Mouse (Mus musculus): ENCODE measurements around the gene Gm20388. TPM values are rescaled to one million over a fixed set of nuclear protein-coding genes. Genes with fewer than 3 reads are reported as not detected.

Gm20388 gene
- polyA plus RNA-seq, 1 experiment from 2014 or later: 5.5 TPM

GRCm38 (mm10) chr8:120517666-120518410, 607.2 kb downstream of the Gm20388 start:
- Histone ChIP-seq H3K27me3 (no peaks in the 10 kb centered on the region), H3K4me2 (no peak overlapping the region), H3K36me3 (no peaks in the 10 kb centered on the region), H3K4me3 (no peak overlapping the region), H3K4me1 (peaks cover 86% of the 10 kb centered on the region), H3K9me3 (no peaks in the 10 kb centered on the region), H3K9ac (no peak overlapping the region), H3K27ac (0 out of 2 replicates have a peak overlapping the region, but pooled peaks have one; percentile 5)
- 53% methylated on average over 11 of the region's 11 CpGs for WGBS
- ATAC-seq (ENCODE audit: borderline replicate concordance, extremely low read depth, low FRiP score, low TSS enrichment): no peak

GRCm38 (mm10) chr8:120518736-120519534, 608.3 kb downstream of the Gm20388 start:
- no peak; the same call in 1 of the 2 replicates for ATAC-seq (ENCODE audit: borderline replicate concordance, extremely low read depth, low FRiP score, low TSS enrichment)
- Histone ChIP-seq H3K27me3 (no peaks in the 10 kb centered on the region), H3K4me3 (no peak overlapping the region), H3K9me3 (no peaks in the 10 kb centered on the region), H3K36me3 (no peaks in the 10 kb centered on the region), H3K27ac (no peak overlapping the region), H3K4me1 (peaks cover 83% of the 10 kb centered on the region), H3K4me2 (no peak overlapping the region), H3K9ac (no peak overlapping the region)
- WGBS: 66% methylated on average over 14 of the region's 14 CpGs

- ATAC-seq (ENCODE audit: borderline replicate concordance, extremely low read depth, low FRiP score, low TSS enrichment): no peak
- H3K36me3 ChIP-seq: no peaks in the 10 kb centered on the region
- no peak overlapping the region for H3K9ac ChIP-seq
- peak overlapping the region; percentile 35; the same call in 1 of the 2 replicates for H3K27ac ChIP-seq
- 57% methylated on average over 15 of the region's 15 CpGs for WGBS
- H3K4me1 ChIP-seq: peaks cover 80% of the 10 kb centered on the region
- H3K4me2 ChIP-seq: no peak overlapping the region
- no peaks in the 10 kb centered on the region for H3K27me3 ChIP-seq
- H3K9me3 ChIP-seq: no peaks in the 10 kb centered on the region
- no peak overlapping the region for H3K4me3 ChIP-seq
Measured at GRCm38 (mm10) chr8:120520287-120520686, 609.6 kb downstream of the Gm20388 start.

- Histone ChIP-seq H3K9ac (no peak overlapping the region), H3K4me1 (peaks cover 80% of the 10 kb centered on the region), H3K4me2 (no peak overlapping the region), H3K27me3 (no peaks in the 10 kb centered on the region), H3K27ac (peak overlapping the region; percentile 35; the same call in 1 of the 2 replicates), H3K4me3 (no peak overlapping the region), H3K9me3 (no peaks in the 10 kb centered on the region), H3K36me3 (no peaks in the 10 kb centered on the region)
- ATAC-seq (ENCODE audit: borderline replicate concordance, extremely low read depth, low FRiP score, low TSS enrichment): peak; percentile 41; the same call in 1 of the 2 replicates
- WGBS: 21% methylated on average over 20 of the region's 20 CpGs
Measured at GRCm38 (mm10) chr8:120520707-120521590, 610.3 kb downstream of the Gm20388 start.

- ATAC-seq (ENCODE audit: borderline replicate concordance, extremely low read depth, low FRiP score, low TSS enrichment): no peak
- 74% methylated on average over 7 of the region's 7 CpGs for WGBS
- Histone ChIP-seq H3K27me3 (no peaks in the 10 kb centered on the region), H3K4me2 (no peak overlapping the region), H3K9ac (no peak overlapping the region), H3K36me3 (no peaks in the 10 kb centered on the region), H3K9me3 (no peaks in the 10 kb centered on the region), H3K27ac (no peak overlapping the region), H3K4me3 (no peak overlapping the region), H3K4me1 (peaks cover 80% of the 10 kb centered on the region)
Measured at GRCm38 (mm10) chr8:120521591-120521965, 610.9 kb downstream of the Gm20388 start.

GRCm38 (mm10) chr8:120523641-120524040, 613.0 kb downstream of the Gm20388 start:
- Histone ChIP-seq H3K4me3 (no peak overlapping the region), H3K27me3 (no peaks in the 10 kb centered on the region), H3K27ac (no peak overlapping the region), H3K9me3 (no peaks in the 10 kb centered on the region), H3K36me3 (no peaks in the 10 kb centered on the region), H3K4me1 (peaks cover 79% of the 10 kb centered on the region), H3K4me2 (no peak overlapping the region), H3K9ac (no peak overlapping the region)
- no peak for ATAC-seq (ENCODE audit: borderline replicate concordance, extremely low read depth, low FRiP score, low TSS enrichment)
- 62% methylated on average over 7 of the region's 7 CpGs for WGBS

GRCm38 (mm10) chr8:120525135-120525534, 614.5 kb downstream of the Gm20388 start:
- peaks cover 72% of the 10 kb centered on the region for H3K4me1 ChIP-seq
- no peak overlapping the region for H3K4me3 ChIP-seq
- no peak overlapping the region for H3K27ac ChIP-seq
- no peak for ATAC-seq (ENCODE audit: borderline replicate concordance, extremely low read depth, low FRiP score, low TSS enrichment)
- no peak overlapping the region for H3K9ac ChIP-seq
- H3K27me3 ChIP-seq: no peaks in the 10 kb centered on the region
- no peaks in the 10 kb centered on the region for H3K36me3 ChIP-seq
- H3K4me2 ChIP-seq: no peak overlapping the region
- 75% methylated on average over 1 of the region's 1 CpGs for WGBS
- no peaks in the 10 kb centered on the region for H3K9me3 ChIP-seq

GRCm38 (mm10) chr8:120525832-120526231, 615.2 kb downstream of the Gm20388 start:
- Histone ChIP-seq H3K4me3 (no peak overlapping the region), H3K4me1 (peaks cover 65% of the 10 kb centered on the region), H3K9ac (no peak overlapping the region), H3K36me3 (no peaks in the 10 kb centered on the region), H3K27me3 (no peaks in the 10 kb centered on the region), H3K27ac (no peak overlapping the region), H3K9me3 (no peaks in the 10 kb centered on the region), H3K4me2 (no peak overlapping the region)
- ATAC-seq (ENCODE audit: borderline replicate concordance, extremely low read depth, low FRiP score, low TSS enrichment): no peak
- 30% methylated on average over 6 of the region's 6 CpGs for WGBS

GRCm38 (mm10) chr8:120526577-120526976, 615.9 kb downstream of the Gm20388 start:
- Histone ChIP-seq H3K4me2 (no peak overlapping the region), H3K4me1 (peaks cover 63% of the 10 kb centered on the region), H3K4me3 (no peak overlapping the region), H3K9me3 (no peaks in the 10 kb centered on the region), H3K9ac (no peak overlapping the region), H3K27me3 (no peaks in the 10 kb centered on the region), H3K27ac (no peak overlapping the region), H3K36me3 (no peaks in the 10 kb centered on the region)
- no peak for ATAC-seq (ENCODE audit: borderline replicate concordance, extremely low read depth, low FRiP score, low TSS enrichment)
- WGBS: 37% methylated on average over 4 of the region's 4 CpGs

GRCm38 (mm10) chr8:120528332-120528731, 617.7 kb downstream of the Gm20388 start:
- Histone ChIP-seq H3K36me3 (no peaks in the 10 kb centered on the region), H3K4me2 (no peak overlapping the region), H3K4me3 (no peak overlapping the region), H3K9ac (no peak overlapping the region), H3K9me3 (no peaks in the 10 kb centered on the region), H3K27me3 (no peaks in the 10 kb centered on the region), H3K4me1 (peaks cover 74% of the 10 kb centered on the region), H3K27ac (no peak overlapping the region)
- ATAC-seq (ENCODE audit: borderline replicate concordance, extremely low read depth, low FRiP score, low TSS enrichment): peak; percentile 24; the same call in 1 of the 2 replicates
- WGBS: 36% methylated on average over 3 of the region's 3 CpGs

- no peaks in the 10 kb centered on the region for H3K36me3 ChIP-seq
- H3K4me1 ChIP-seq: peaks cover 78% of the 10 kb centered on the region
- no peaks in the 10 kb centered on the region for H3K27me3 ChIP-seq
- 41% methylated on average over 7 of the region's 7 CpGs for WGBS
- H3K9ac ChIP-seq: no peak overlapping the region
- H3K4me3 ChIP-seq: no peak overlapping the region
- no peak overlapping the region for H3K27ac ChIP-seq
- ATAC-seq (ENCODE audit: borderline replicate concordance, extremely low read depth, low FRiP score, low TSS enrichment): no peak
- H3K9me3 ChIP-seq: no peaks in the 10 kb centered on the region
- no peak overlapping the region for H3K4me2 ChIP-seq
Measured at GRCm38 (mm10) chr8:120529226-120529625, 618.6 kb downstream of the Gm20388 start.

All from lung, embryonic 15.5 days (tissue).